Mouse (Mus musculus) erythroblast, embryonic 14.5 days (primary cell): ENCODE measurements around the gene Tlx1.

Experiments used
- GATA1 ChIP-seq: IDR thresholded peaks from 2 replicates; pipeline ENCODE4 v1.6.1; 2012; ENCODE audit warnings: low read length, inconsistent platforms, mixed read lengths
- TAL1 ChIP-seq: IDR thresholded peaks from 3 replicates; pipeline ENCODE4 v1.6.1; 2012; ENCODE audit warnings: low read length, inconsistent platforms, mixed read lengths

DNA sequence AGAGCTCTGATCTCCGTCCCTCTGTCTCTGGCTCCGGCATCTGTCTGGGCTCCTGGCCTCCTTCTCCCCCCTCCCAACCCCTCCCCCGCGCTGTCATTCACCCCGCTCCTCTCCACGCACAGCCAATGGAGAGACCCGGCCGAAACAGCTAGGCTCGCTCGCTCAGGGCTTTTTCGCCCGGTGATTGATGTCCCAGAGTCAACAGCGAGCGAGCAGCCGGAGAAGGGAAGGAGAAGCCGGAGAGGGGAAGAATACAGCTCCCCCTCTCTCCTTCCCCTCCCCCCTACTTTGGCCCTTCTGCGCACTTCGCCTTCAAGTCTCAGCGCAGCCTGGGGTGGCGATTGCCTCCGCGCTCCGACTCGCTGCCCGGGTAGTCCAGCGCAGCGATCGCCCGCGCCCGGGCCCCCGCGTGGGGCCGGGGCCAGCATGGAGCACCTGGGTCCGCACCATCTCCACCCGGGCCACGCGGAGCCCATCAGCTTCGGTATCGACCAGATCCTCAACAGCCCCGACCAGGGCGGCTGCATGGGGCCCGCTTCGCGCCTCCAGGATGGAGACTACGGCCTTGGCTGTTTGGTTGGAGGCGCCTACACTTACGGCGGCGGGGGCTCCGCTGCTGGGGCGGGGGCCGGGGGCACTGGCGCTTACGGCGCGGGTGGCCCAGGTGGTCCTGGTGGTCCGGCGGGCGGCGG, at the start of gene Tlx1:
- TF ChIP-seq GATA1 (no peak), TAL1 (no peak)
